Mouse (Mus musculus): ENCODE data around the gene Ptpro. TPM values are rescaled to one million over a fixed set of nuclear protein-coding genes. Genes with fewer than 3 reads are reported as not detected.
A peak's percentile ranks its signal among the peaks of the same experiment; 100 is the strongest.

Ptpro gene
- polyA plus RNA-seq, 1 experiment from 2014 or later, result 0.87 TPM

DNA sequence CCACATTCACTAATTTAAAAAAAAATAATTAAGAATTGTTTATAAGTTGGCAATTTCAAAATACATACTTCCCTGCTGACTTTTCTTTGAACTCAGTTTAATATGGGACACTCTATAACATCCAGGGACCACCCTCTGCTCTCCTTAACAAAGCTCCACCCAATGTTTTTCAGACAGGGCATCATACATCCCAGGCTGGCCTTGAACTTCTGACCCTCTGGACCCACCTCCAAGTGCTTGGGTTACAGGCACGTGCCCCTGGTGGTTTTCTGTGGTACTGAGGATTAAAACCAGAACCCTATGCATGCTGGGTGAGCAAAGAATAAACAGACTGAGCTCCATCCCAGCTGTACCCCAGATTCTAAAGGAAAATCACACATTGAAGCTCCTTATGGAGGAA lies 251.9 kb downstream of the Ptpro start:
- Histone ChIP-seq H3K9me3 (ENCODE audit: control insufficient read depth) (no peaks in the 10 kb centered on the region), H3K4me3 (ENCODE audit: low read depth, low read length) (no peak overlapping the region), H3K27me3 (replicated peaks; ENCODE audit: control insufficient read depth, insufficient read depth, low read length) (no peaks in the 10 kb centered on the region), H3K4me1 (replicated peaks; ENCODE audit: control insufficient read depth, insufficient read depth, low read length) (no peaks in the 10 kb centered on the region), H3K27ac (ENCODE audit: low read depth, low read length) (no peak overlapping the region), H3K4me2 (replicated peaks; ENCODE audit: low read depth) (no peak overlapping the region), H3K9ac (ENCODE audit: low read depth, low read length) (no peak overlapping the region), H3K36me3 (ENCODE audit: control insufficient read depth, insufficient read depth) (peaks cover 80% of the 10 kb centered on the region)
- 44% methylated on average over 1 of the region's 1 CpGs for WGBS
- no peak for ATAC-seq
- TF ChIP-seq CTCF (IDR thresholded peaks at IDR 0.05; ENCODE audit: low read depth), result peak; percentile 27; the same call in 1 of the 2 replicates

GRCm38 (mm10) chr6:137505555-137506227 lies 253.6 kb downstream of the Ptpro start:
- no peak for TF ChIP-seq CTCF (IDR thresholded peaks at IDR 0.05; ENCODE audit: low read depth)
- peak overlapping the region; percentile 79 for H3K27ac ChIP-seq (ENCODE audit: low read depth, low read length)
- H3K4me3 ChIP-seq (ENCODE audit: low read depth, low read length), result no peak overlapping the region
- no peak overlapping the region for H3K4me2 ChIP-seq (replicated peaks; ENCODE audit: low read depth)
- 31% methylated on average over 3 of the region's 3 CpGs for WGBS
- no peak overlapping the region for H3K9ac ChIP-seq (ENCODE audit: low read depth, low read length)
- no peaks in the 10 kb centered on the region for H3K27me3 ChIP-seq (replicated peaks; ENCODE audit: control insufficient read depth, insufficient read depth, low read length)
- H3K9me3 ChIP-seq (ENCODE audit: control insufficient read depth), result no peaks in the 10 kb centered on the region
- ATAC-seq, result peak; percentile 61
- H3K4me1 ChIP-seq (replicated peaks; ENCODE audit: control insufficient read depth, insufficient read depth, low read length), result no peaks in the 10 kb centered on the region
- H3K36me3 ChIP-seq (ENCODE audit: control insufficient read depth, insufficient read depth), result peaks cover 81% of the 10 kb centered on the region

GRCm38 (mm10) chr6:137506563-137506962 lies 254.4 kb downstream of the Ptpro start:
- ATAC-seq, result peak; percentile 32; the same call in 1 of the 2 replicates
- Histone ChIP-seq H3K4me1 (replicated peaks; ENCODE audit: control insufficient read depth, insufficient read depth, low read length) (no peaks in the 10 kb centered on the region), H3K4me2 (replicated peaks; ENCODE audit: low read depth) (no peak overlapping the region), H3K9ac (ENCODE audit: low read depth, low read length) (no peak overlapping the region), H3K27me3 (replicated peaks; ENCODE audit: control insufficient read depth, insufficient read depth, low read length) (no peaks in the 10 kb centered on the region), H3K9me3 (ENCODE audit: control insufficient read depth) (no peaks in the 10 kb centered on the region), H3K36me3 (ENCODE audit: control insufficient read depth, insufficient read depth) (peaks cover 82% of the 10 kb centered on the region), H3K4me3 (ENCODE audit: low read depth, low read length) (no peak overlapping the region), H3K27ac (ENCODE audit: low read depth, low read length) (peak overlapping the region; percentile 79)
- TF ChIP-seq CTCF (IDR thresholded peaks at IDR 0.05; ENCODE audit: low read depth), result no peak
- WGBS, result 78% methylated on average over 7 of the region's 7 CpGs

DNA sequence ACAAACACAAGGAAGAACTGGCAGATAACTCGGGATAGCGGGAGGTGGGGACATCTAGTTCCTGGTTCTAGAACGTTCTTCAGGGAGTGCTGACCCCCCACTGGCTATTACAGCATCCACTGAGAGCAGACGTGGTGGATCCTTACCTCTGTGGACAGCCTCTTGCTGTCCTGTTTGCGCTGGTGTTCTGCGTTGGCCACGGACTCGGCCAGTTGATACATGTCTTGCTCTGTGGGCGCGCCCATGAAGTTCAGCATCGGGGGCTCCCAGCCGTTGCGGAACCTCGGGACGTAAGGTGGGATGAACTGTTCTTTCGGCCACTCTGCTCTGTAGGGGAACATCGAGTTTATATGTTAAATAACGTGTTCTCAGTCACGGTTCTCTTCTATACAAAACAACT lies 256.8 kb downstream of the Ptpro start:
- no peak overlapping the region for H3K4me3 ChIP-seq (ENCODE audit: low read depth, low read length)
- 96% methylated on average over 19 of the region's 19 CpGs for WGBS
- H3K27me3 ChIP-seq (replicated peaks; ENCODE audit: control insufficient read depth, insufficient read depth, low read length), result no peaks in the 10 kb centered on the region
- ATAC-seq, result no peak
- no peak for TF ChIP-seq CTCF (IDR thresholded peaks at IDR 0.05; ENCODE audit: low read depth)
- H3K9me3 ChIP-seq (ENCODE audit: control insufficient read depth), result no peaks in the 10 kb centered on the region
- no peak overlapping the region for H3K4me2 ChIP-seq (replicated peaks; ENCODE audit: low read depth)
- no peak overlapping the region for H3K27ac ChIP-seq (ENCODE audit: low read depth, low read length)
- H3K36me3 ChIP-seq (ENCODE audit: control insufficient read depth, insufficient read depth), result peaks cover 89% of the 10 kb centered on the region
- H3K9ac ChIP-seq (ENCODE audit: low read depth, low read length), result no peak overlapping the region
- H3K4me1 ChIP-seq (replicated peaks; ENCODE audit: control insufficient read depth, insufficient read depth, low read length), result no peaks in the 10 kb centered on the region

GRCm38 (mm10) chr6:137509341-137510045 lies 257.4 kb downstream of the Ptpro start:
- 81% methylated on average over 14 of the region's 14 CpGs for WGBS
- no peak overlapping the region for H3K9ac ChIP-seq (ENCODE audit: low read depth, low read length)
- no peak overlapping the region for H3K4me3 ChIP-seq (ENCODE audit: low read depth, low read length)
- H3K9me3 ChIP-seq (ENCODE audit: control insufficient read depth), result no peaks in the 10 kb centered on the region
- no peak overlapping the region for H3K4me2 ChIP-seq (replicated peaks; ENCODE audit: low read depth)
- no peaks in the 10 kb centered on the region for H3K27me3 ChIP-seq (replicated peaks; ENCODE audit: control insufficient read depth, insufficient read depth, low read length)
- no peak overlapping the region for H3K27ac ChIP-seq (ENCODE audit: low read depth, low read length)
- no peaks in the 10 kb centered on the region for H3K4me1 ChIP-seq (replicated peaks; ENCODE audit: control insufficient read depth, insufficient read depth, low read length)
- TF ChIP-seq CTCF (IDR thresholded peaks at IDR 0.05; ENCODE audit: low read depth), result no peak
- ATAC-seq, result no peak
- peaks cover 88% of the 10 kb centered on the region for H3K36me3 ChIP-seq (ENCODE audit: control insufficient read depth, insufficient read depth)

DNA sequence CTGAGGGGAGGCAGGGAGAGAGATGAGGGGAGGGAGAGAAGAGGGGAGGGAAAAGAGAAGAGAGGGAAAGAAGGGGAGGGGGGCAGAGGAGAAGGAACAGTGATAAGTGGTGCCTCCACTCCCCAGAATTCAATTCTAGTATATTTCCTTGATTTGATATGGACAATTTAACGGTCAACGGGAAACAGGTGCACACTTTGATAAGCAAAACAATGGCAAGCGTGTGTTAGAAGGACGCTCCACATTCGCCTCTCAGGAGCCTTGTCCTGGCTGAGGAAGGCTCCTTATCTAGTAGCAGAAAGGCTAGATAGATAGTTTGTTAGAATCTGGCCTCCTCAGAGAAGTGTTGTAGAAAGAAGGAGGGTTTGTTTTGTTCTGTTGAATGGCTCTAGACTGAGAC lies 260.6 kb downstream of the Ptpro start:
- no peak for ATAC-seq
- WGBS, result 48% methylated on average over 5 of the region's 5 CpGs

More for the DNA sequence above, 260.6 kb downstream of the Ptpro start:
- H3K27ac ChIP-seq (ENCODE audit: low read depth, low read length), result no peak overlapping the region
- H3K9me3 ChIP-seq (ENCODE audit: control insufficient read depth), result no peaks in the 10 kb centered on the region
- H3K9ac ChIP-seq (ENCODE audit: low read depth, low read length), result no peak overlapping the region
- TF ChIP-seq CTCF (IDR thresholded peaks at IDR 0.05; ENCODE audit: low read depth), result no peak
- H3K4me3 ChIP-seq (ENCODE audit: low read depth, low read length), result no peak overlapping the region
- no peaks in the 10 kb centered on the region for H3K4me1 ChIP-seq (replicated peaks; ENCODE audit: control insufficient read depth, insufficient read depth, low read length)
- H3K27me3 ChIP-seq (replicated peaks; ENCODE audit: control insufficient read depth, insufficient read depth, low read length), result no peaks in the 10 kb centered on the region
- peaks cover 90% of the 10 kb centered on the region for H3K36me3 ChIP-seq (ENCODE audit: control insufficient read depth, insufficient read depth)
- no peak overlapping the region for H3K4me2 ChIP-seq (replicated peaks; ENCODE audit: low read depth)

Other genes starting within 250 kb of the Ptpro start
- gene Rerg, start 81.8 kb upstream of the Ptpro start, polyA plus RNA-seq (2015; fragmentation: Nextera tagmentation; extraction: Ambion mirVana), result 11.6 and 11.8 TPM in 2 replicates

Data from intestine, postnatal 0 days (tissue).